16 mouse cellular contexts compared by ENCODE assay signal in the genomic region with DNA sequence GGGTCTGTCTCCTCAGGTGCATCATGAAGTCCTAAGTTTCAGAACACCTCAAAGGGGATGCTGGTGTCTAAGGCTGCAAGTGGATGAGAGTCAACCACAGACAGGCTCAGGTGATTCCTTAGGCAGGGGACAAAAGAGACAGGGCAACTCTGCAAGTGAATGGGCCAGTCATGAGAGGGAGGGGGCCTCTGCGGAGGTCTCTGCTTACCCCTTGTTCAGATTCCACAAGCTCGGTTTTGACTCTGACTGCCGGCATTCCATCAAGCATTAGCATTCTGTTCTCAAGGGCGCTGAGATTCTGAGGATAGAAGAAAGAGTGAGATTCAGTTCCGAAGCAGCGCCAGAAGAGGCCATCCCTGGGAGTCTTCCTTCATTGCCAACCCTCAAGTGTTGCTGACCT.
"Had no signal": no experiment of that assay in that cellular context is flagged by ENCODE, and none has a peak within 500 bp of the region (broad histone marks: within the 10 kb centered on the region; RNA-seq: fewer than 3 reads in every experiment).

No protein-coding gene starts in this region.

- H3K4me3 ChIP-seq: kidney, embryonic 15.5 days; left cerebral cortex, adult 2 months; limb, embryonic 15.5 days; liver, embryonic 12.5 days; megakaryocyte, embryonic 14.5 days; midbrain, embryonic 15.5 days; neural tube, embryonic 12.5 days had no signal

- H3K27ac ChIP-seq: kidney, embryonic 15.5 days; left cerebral cortex, adult 2 months; limb, embryonic 15.5 days; liver, embryonic 12.5 days; macrophage; midbrain, embryonic 15.5 days; neural tube, embryonic 12.5 days; stomach, postnatal 0 days had no signal

- H3K4me1 ChIP-seq: megakaryocyte, embryonic 14.5 days had no signal

- DNase-seq: kidney, postnatal 25 days; lung, embryonic 14.5 days; lung, postnatal 10 days; right cerebral cortex, postnatal 14 days; thymus, adult 2 months; thymus, postnatal 25 days had no signal

- ATAC-seq: liver, embryonic 12.5 days; midbrain, embryonic 15.5 days had no signal

- H3K9ac ChIP-seq: kidney, embryonic 15.5 days; limb, embryonic 15.5 days; liver, embryonic 12.5 days; lung, embryonic 14.5 days; midbrain, embryonic 15.5 days; neural tube, embryonic 12.5 days had no signal

- H3K36me3 ChIP-seq: kidney, embryonic 15.5 days; limb, embryonic 15.5 days; liver, embryonic 12.5 days; midbrain, embryonic 15.5 days; neural tube, embryonic 12.5 days had no signal

- H3K9me3 ChIP-seq: kidney, embryonic 15.5 days; limb, embryonic 15.5 days; liver, embryonic 12.5 days; midbrain, embryonic 15.5 days; neural tube, embryonic 12.5 days had no signal

- H3K4me2 ChIP-seq: kidney, embryonic 15.5 days; limb, embryonic 15.5 days; liver, embryonic 12.5 days; lung, embryonic 14.5 days; midbrain, embryonic 11.5 days; midbrain, embryonic 15.5 days; neural tube, embryonic 12.5 days had no signal

- H3K27me3 ChIP-seq: kidney, embryonic 15.5 days; limb, embryonic 15.5 days; liver, embryonic 12.5 days; megakaryocyte, embryonic 14.5 days; midbrain, embryonic 15.5 days; neural tube, embryonic 12.5 days had no signal
